Mouse (Mus musculus) liver, embryonic 14.5 days (tissue): ENCODE data around the gene Prdm11. TPM values are rescaled to one million over a fixed set of nuclear protein-coding genes. Genes with fewer than 3 reads are reported as not detected.

Source experiments
- ATAC-seq: fragments of 200-750 bp; cut with Nextera tagmentation; 2 replicates; pipeline ENCODE4 v1.8.0; 2017; ENCODE audit warnings: moderate number of reproducible peaks, mild to moderate bottlenecking, moderate library complexity; ENCODE audit not compliant: insufficient read depth
- DNase-seq, 3 experiments: peaks; one replicate each; pipeline ENCODE4 v3.0.0-alpha.2; 2012 to 2013; ENCODE audit warnings: low read depth in 3 of 3, low spot score in 3 of 3
- H3K27ac ChIP-seq: fragments of 300-500 bp; sonication (generic); 2 replicates; pipeline ENCODE4 v1.5.1; 2014; ENCODE audit warnings: moderate library complexity, mild to moderate bottlenecking, control low read depth, inconsistent platforms
- H3K27me3 ChIP-seq: fragments of 300-500 bp; sonication (generic); 2 replicates; pipeline ENCODE4 v1.6.1; 2014; ENCODE audit warnings: mild to moderate bottlenecking, low read length, moderate library complexity; ENCODE audit not compliant: control insufficient read depth, insufficient read depth
- H3K36me3 ChIP-seq: fragments of 300-500 bp; sonication (generic); replicated peaks from 2 replicates; pipeline ENCODE4 v1.6.1; 2014; ENCODE audit warnings: low read depth; ENCODE audit not compliant: control insufficient read depth, insufficient read depth
- H3K4me1 ChIP-seq, 2 experiments: fragments of 200-500 bp in 1 of 2; fragments of 300-500 bp in 1 of 2; sonication (generic) in 1 of 2; replicated peaks; 2 replicates each; pipeline ENCODE4 v1.6.1; 2012 to 2014; ENCODE audit warnings: antibody characterized with exemption in 1 of 2, inconsistent platforms in 1 of 2, low read length in 1 of 2; ENCODE audit not compliant: control insufficient read depth in 2 of 2, insufficient read depth in 2 of 2
- H3K4me2 ChIP-seq: fragments of 300-500 bp; sonication (generic); 2 replicates; pipeline ENCODE4 v1.6.1; 2014; ENCODE audit warnings: low read depth, mild to moderate bottlenecking, control low read depth, moderate library complexity
- H3K4me3 ChIP-seq, 2 experiments: fragments of 200-500 bp in 1 of 2; fragments of 300-500 bp in 1 of 2; sonication (generic) in 1 of 2; 2 replicates each; pipeline ENCODE4 v1.5.1; 2012 to 2014; ENCODE audit warnings: low read depth in 2 of 2, low read length in 2 of 2, mild to moderate bottlenecking in 2 of 2, control low read depth in 1 of 2, inconsistent platforms in 1 of 2, moderate library complexity in 1 of 2; ENCODE audit not compliant: insufficient read depth in 1 of 2
- H3K9ac ChIP-seq: fragments of 300-500 bp; sonication (generic); replicated peaks from 2 replicates; pipeline ENCODE4 v1.6.1; 2014; ENCODE audit warnings: mild to moderate bottlenecking, control low read depth, moderate library complexity
- H3K9me3 ChIP-seq: fragments of 300-500 bp; sonication (generic); 2 replicates; pipeline ENCODE4 v1.6.1; 2016; ENCODE audit warnings: low read length, mixed read lengths; ENCODE audit not compliant: control insufficient read depth
- CTCF ChIP-seq: IDR thresholded peaks from 2 replicates; pipeline ENCODE4 v1.5.1; 2016; ENCODE audit warnings: antibody characterized with exemption, low read depth, control low read depth
- EP300 ChIP-seq: IDR thresholded peaks from 2 replicates; pipeline ENCODE4 v1.6.1; 2016; ENCODE audit warnings: antibody characterized with exemption, low read depth
- WGBS: fragments of 180-500 bp; shearing (Covaris S2); extraction: QIAGEN DNeasy Blood & Tissue Kit; methylation state at CpG from one replicate; pipeline ENCODE4 v1.1.7; 2014; ENCODE audit not compliant: insufficient replicate concordance; 5-methylcytosine and 5-hydroxymethylcytosine counted together
- polyA plus RNA-seq, 2 experiments: library from polyadenylated mRNA; depleted of rRNA in 1 of 2; stranded (reverse) in 1 of 2; unstranded in 1 of 2; fragments of >200 nt; fragmentation: Nextera tagmentation in 1 of 2; extraction: Ambion mirVana in 1 of 2; gene quantifications; 2 replicates each; pipeline versions ENCODE4 v1.2.1 to v1.2.3; 2012 to 2014

The Prdm11 gene
- polyA plus RNA-seq, 2 experiments, result 1.8 to 3.7 TPM

- no peak for ATAC-seq
- DNase-seq, result no peak
- Histone ChIP-seq H3K36me3 (no peaks in the 10 kb centered on the region), H3K27me3 (no peaks in the 10 kb centered on the region), H3K9me3 (no peaks in the 10 kb centered on the region), H3K4me2 (no peak overlapping the region), H3K4me3 (no peak overlapping the region), H3K27ac (no peak overlapping the region), H3K4me1 (no peaks in the 10 kb centered on the region), H3K9ac (no peak overlapping the region)
- TF ChIP-seq EP300, result no peak
- WGBS, result 51% methylated on average over 4 of the region's 4 CpGs
Observed at GRCm38 (mm10) chr2:93079394-93079793, 33.4 kb upstream of the Prdm11 start.

DNA sequence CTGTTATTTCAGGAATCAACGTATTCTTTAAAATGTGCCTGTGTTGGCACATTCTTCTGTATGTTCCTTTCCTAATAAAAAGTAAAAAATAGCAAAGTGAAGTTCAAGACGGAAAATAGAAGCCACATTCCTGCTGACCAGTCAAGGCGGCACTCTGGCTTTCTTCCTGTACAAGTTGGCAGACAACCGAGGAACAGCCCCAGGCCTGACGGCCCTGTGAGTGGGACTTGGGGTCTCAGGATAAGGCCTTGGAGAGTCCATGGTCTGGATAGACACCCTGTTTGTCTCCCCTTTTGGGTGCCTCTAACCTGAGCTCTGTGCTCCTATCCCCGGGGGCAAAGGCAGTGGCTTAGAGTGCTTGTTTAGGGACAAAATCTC, 30.6 kb upstream of the Prdm11 start:
- no peak overlapping the region for H3K4me2 ChIP-seq
- no peak overlapping the region for H3K4me3 ChIP-seq
- no peaks in the 10 kb centered on the region for H3K36me3 ChIP-seq
- no peaks in the 10 kb centered on the region for H3K9me3 ChIP-seq
- H3K27me3 ChIP-seq, result no peaks in the 10 kb centered on the region
- H3K27ac ChIP-seq, result no peak overlapping the region
- ATAC-seq (no peak), DNase-seq (no peak)
- no peak for TF ChIP-seq EP300
- TF ChIP-seq CTCF, result no peak
- WGBS, result 57% methylated on average over 6 of the region's 6 CpGs
- no peaks in the 10 kb centered on the region for H3K4me1 ChIP-seq
- no peak overlapping the region for H3K9ac ChIP-seq

DNA sequence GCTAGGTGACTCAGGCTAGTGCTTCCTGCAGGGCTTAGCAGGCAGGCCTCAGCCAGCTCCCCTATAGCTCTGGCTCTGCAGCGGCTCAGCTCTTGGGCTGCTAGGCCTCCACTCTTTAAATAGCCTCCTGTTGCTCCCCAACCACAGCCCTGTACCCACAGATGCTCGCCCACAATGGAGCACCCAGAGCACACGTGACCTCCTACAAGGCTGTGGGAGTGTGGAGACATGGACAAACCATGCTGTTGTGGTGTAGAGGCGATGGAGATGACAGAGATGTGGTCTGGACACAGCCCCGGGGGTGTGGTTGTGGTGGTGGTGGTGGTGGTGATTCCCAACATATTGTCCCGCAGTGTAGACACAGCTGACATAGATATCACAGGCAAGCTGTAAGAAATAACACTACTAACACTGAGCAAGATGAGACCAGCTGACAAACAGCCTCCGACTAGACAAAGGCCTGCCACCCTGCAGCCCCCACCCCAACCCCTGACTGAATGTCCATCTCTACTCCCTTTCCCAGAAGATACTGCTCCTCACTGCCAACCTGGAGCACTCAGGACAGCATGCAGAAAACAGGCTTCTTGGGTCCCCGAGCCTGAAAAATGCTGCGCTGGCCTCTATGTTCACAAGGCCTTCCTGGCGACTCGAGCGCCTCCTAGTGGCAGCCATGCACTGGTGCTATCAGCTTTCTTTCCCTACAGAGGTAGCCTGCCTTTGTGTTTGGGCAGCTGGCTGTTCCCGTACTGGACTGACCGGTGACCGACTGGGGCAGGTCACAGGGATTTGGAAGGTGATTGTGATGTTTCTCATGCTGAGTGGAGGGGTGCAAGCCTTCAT, 30.0 kb upstream of the Prdm11 start:
- WGBS, result 34% methylated on average over 15 of the region's 15 CpGs
- no peak for ATAC-seq
- no peak overlapping the region for H3K9ac ChIP-seq
- peak in 2 of 3 experiments; percentile 28 to 38 for DNase-seq
- TF ChIP-seq CTCF, result peak; percentile 94
- TF ChIP-seq EP300, result no peak
- no peak overlapping the region for H3K27ac ChIP-seq
- no peaks in the 10 kb centered on the region for H3K27me3 ChIP-seq
- no peak overlapping the region for H3K4me3 ChIP-seq
- H3K36me3 ChIP-seq, result no peaks in the 10 kb centered on the region
- no peak overlapping the region for H3K4me2 ChIP-seq
- no peaks in the 10 kb centered on the region for H3K4me1 ChIP-seq
- H3K9me3 ChIP-seq, result no peaks in the 10 kb centered on the region

DNA sequence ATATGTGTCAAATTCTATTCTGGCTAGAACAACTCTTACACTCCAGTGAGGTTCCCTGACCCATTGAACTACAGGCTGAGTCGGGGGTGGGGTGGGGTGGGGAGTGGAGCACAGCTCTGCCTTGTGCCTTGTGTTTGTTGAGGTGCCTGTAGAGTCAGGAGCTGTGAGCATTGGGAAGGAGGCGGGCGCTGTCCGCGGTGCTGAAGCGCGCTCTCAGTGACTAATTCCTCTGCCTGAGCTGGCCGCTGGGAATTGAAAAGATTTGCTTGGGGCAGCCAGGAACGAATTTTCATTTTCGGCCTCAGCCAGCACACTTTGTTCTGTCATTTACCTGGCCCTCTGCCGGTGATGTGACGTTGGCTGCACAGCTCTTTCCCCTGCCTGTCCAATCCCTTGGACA, 25.7 kb upstream of the Prdm11 start:
- no peaks in the 10 kb centered on the region for H3K27me3 ChIP-seq
- TF ChIP-seq CTCF (no peak), EP300 (no peak)
- no peaks in the 10 kb centered on the region for H3K4me1 ChIP-seq
- no peaks in the 10 kb centered on the region for H3K36me3 ChIP-seq
- no peak overlapping the region for H3K27ac ChIP-seq
- no peak overlapping the region for H3K4me3 ChIP-seq
- no peak overlapping the region for H3K4me2 ChIP-seq
- H3K9ac ChIP-seq, result no peak overlapping the region
- ATAC-seq (no peak), DNase-seq (peak in 1 of 3 experiments; percentile 4)
- 4% methylated on average over 12 of the region's 12 CpGs for WGBS
- H3K9me3 ChIP-seq, result no peaks in the 10 kb centered on the region

GRCm38 (mm10) chr2:93068942-93069341, 23.0 kb upstream of the Prdm11 start:
- H3K27me3 ChIP-seq, result no peaks in the 10 kb centered on the region
- 26% methylated on average over 2 of the region's 2 CpGs for whole genome bisulfite sequencing
- no peak overlapping the region for H3K9ac ChIP-seq
- no peaks in the 10 kb centered on the region for H3K36me3 ChIP-seq
- H3K4me2 ChIP-seq, result no peak overlapping the region
- H3K4me1 ChIP-seq, result no peaks in the 10 kb centered on the region
- no peak overlapping the region for H3K4me3 ChIP-seq
- no peak for DNase-seq
- H3K27ac ChIP-seq, result no peak overlapping the region
- ATAC-seq, result no peak
- H3K9me3 ChIP-seq, result no peaks in the 10 kb centered on the region
- TF ChIP-seq EP300 (no peak), CTCF (peak; percentile 64)
